Mouse (Mus musculus) skeletal muscle tissue, postnatal 0 days (tissue): ENCODE results near the gene Ubqln2. TPM values are rescaled to one million over a fixed set of nuclear protein-coding genes. Genes with fewer than 3 reads are reported as not detected.

Source experiments
- polyA plus RNA-seq: library from polyadenylated mRNA; unstranded; fragments of >200 nt; fragmentation: Nextera tagmentation; extraction: Ambion mirVana; gene quantifications from 2 replicates; pipeline ENCODE4 v1.2.1, GENCODE M21; 2015

Gene Ubqln2
- polyA plus RNA-seq = 7.0 and 7.1 TPM in 2 replicates

GRCm38 (mm10) chrX:153497688-153498516 lies at the start of gene Ubqln2:
Gene Ubqln2 (plus strand): TSS chrX:153498227.

Other genes with a start within 250 kb of the Ubqln2 start
- gene Cypt3, start 60.4 kb downstream of the Ubqln2 start, polyA plus RNA-seq = not detected in 2 replicates
- 4.1 and 4.5 TPM in 2 replicates for gene Kctd12b, start 198.2 kb downstream of the Ubqln2 start, polyA plus RNA-seq
- gene Nbdy, start 225.4 kb downstream of the Ubqln2 start, polyA plus RNA-seq = 68.3 and 69.0 TPM in 2 replicates